Mouse (Mus musculus): ENCODE measurements at regions not wholly inside any gene's neighbourhood (a gene's known extent, or its start where the extent isn't known, plus 50 kb on each side); places are given as distances from the start of the nearest gene placed in this dataset.

DNA sequence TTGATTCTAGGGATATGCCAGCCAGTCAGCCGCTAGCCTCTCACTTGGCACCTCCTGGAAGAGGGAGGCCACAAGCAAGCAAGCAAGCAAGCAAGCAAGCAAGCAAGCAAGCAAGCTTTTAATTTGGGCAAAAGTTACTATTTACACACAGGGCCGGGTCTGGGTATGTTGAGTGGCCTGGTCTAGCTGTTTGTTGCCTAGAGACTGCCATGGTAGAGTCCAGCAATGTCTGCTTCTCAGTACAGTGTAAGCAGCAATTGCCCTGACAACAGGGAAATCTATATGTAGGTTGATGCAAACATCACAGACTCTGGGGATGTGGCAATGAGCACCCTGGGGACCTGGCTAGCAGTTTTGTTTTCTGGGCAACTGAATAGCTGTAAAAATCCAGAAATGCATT is 51.4 kb upstream of the Tns3 start:
- TF ChIP-seq CTCF (conservative IDR thresholded peaks at IDR 0.05 in 1 of 2, IDR thresholded peaks at IDR 0.05 in 1 of 2; ENCODE audit: low read depth in 2 of 2, low read length in 2 of 2): no peak
- no peak for TF ChIP-seq BHLHE40 (IDR thresholded peaks at IDR 0.05; ENCODE audit: low read depth, low read length)
- no peak for TF ChIP-seq MAZ (IDR thresholded peaks at IDR 0.05; ENCODE audit: low read depth, low read length)
- no peak for TF ChIP-seq POLR2A (IDR thresholded peaks at IDR 0.05; ENCODE audit: low read depth, low read length)
- no peak for TF ChIP-seq PAX5 (IDR thresholded peaks at IDR 0.05; ENCODE audit: low read length)
- TF ChIP-seq KAT2A (IDR thresholded peaks at IDR 0.05; ENCODE audit: insufficient replicate concordance, low read length): no peak
- TF ChIP-seq HCFC1 (IDR thresholded peaks at IDR 0.05; ENCODE audit: low read depth, low read length): no peak
- TF ChIP-seq EP300 (IDR thresholded peaks at IDR 0.05; ENCODE audit: low read length): no peak
- TF ChIP-seq SIN3A (IDR thresholded peaks at IDR 0.05; ENCODE audit: low read length): no peak

Data from CH12.LX (cell line).